Mouse (Mus musculus) lung, postnatal 14 days (tissue): ENCODE measurements around the gene Abcc9.

ENCODE experiments used
- DNase-seq: peaks from one replicate; pipeline ENCODE4 v3.0.0; 2021

Abcc9 gene

DNA sequence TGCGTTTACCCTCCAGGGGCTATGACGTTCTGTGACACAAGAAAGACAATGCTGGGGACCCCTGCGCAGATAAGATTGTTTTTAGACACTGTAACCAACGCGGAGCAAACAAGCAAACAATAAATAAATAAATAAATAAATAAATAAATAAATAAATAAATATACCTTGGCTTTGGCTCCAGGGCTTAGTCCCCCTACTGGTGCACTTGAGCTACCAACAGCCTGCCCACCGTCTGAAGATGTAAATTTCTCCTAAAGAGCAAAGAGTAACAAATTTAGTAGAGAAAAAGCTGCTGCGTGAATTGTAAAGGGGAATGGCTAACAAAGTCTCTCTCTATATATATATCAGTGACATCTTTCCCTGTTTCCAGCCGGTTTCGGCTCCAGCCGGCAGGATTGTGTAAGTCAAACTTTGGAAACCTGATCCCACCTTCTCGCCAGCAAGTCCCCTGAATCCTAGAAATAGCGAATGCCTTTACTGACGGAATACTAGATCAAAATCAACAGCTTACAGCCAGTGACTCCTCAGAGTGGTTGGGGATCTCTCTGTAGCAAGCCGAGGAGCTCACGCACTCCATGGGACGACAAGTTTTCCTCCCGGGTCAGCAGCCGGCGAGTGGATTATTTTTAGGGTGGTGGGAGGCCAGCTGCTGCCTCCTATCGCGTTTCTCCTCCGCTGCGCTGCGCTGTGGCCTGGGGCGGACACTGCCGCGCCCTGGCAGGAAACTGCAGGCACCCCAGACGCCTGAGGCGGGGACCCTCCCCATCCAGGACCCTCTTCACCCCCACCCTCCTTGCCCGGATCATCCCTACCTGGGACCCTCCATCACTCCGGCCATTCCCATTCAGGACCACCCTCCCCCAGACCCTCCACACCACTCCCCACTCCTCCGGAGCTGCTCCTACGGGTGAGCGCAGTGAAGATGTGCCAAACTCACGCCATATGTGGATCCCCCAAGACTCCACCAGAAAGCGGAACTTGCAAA is at the start of gene Abcc9:
TSS of gene Abcc9 (minus strand) at position 664 of the 986 bp plus-strand sequence.
- DNase-seq, result peak; percentile 27

DNA sequence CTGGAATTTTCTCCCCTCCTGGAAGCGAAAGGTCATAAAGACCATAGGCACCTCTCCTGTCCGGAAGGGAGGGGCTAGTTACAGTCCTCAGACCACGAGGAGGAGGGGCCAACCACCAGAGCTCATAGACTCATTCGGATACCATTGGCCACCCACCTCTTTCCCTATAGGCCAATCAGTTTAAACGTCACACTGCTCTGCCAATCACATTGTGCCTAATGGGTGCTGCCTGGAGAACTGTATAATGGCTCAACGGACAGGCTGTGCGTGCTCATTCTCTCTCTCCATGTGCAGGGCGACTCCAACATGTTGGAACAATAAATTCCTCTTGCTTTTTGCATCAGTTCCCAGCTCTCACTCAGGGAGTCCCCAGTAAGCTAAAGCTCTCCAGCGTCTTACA is 49.2 kb upstream of the Abcc9 start:
- no peak for DNase-seq

DNA sequence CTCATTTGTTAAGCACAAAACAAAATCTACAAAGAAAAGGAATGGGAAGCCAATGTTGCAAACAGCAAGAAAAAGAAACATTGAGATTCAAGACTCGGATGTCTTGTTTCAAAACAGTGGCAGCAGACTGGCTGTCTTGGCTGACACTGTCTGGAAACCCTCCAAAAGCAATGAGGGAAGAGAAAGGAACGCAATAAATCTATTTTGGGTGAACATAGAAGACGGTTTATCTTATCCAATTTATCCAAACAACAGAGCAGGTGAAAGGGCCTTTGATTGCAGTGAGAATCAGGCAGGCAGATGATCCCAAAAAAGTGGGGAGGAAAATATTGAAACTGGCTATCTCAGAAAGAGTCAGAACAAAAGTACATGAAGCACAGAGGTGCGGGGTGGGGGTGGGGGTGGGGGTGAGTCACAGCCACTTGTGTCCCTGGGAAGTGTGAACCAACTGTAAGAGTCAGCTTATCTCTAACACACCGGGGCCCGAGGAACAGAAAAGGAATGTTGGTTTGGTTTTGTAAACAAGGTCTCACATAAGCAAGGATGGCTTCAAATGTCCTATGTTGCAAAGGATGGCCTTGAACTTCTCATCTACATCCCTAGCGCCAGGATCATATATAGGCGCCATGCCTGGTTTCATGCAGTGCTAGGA is 46.1 kb upstream of the Abcc9 start:
- peak; percentile 31 for DNase-seq

DNA sequence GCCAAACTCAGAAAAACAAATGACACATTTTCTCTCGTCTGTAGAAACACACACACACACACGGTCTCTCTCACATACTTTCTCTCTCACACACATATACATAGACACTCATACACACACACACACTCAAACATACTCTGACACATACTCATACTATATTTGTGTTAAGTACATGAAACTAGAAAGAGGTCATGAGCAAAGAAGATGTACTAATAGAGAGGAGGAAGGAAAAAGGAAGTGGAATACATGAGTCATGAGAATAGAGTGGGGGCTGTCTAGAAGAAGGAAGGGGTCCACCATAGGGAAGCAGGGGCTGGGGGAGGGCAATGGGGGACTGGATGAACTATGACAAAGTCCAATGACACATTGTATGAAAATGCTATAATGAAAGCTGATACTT is 45.0 kb upstream of the Abcc9 start:
- DNase-seq, result no peak

DNA sequence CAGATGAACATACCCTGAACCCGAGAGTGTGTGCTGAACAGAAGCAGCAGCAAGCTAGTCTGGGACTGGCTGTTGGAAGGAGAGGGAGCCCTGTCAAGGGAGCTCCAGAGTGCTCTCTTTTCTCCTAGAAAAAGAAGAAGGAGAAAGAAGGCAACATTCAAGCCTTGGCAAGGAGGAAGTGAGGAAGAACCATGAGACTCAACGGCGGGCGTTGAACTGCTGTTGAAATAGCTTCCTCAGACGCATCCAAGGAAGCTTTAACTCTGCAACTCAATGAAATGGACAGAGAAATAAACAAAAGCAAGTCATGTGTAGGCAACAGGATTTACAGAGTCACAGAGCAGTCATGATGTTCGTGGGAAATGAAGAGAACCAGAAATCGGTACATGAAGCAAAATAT is 44.6 kb upstream of the Abcc9 start:
- DNase-seq, result peak; percentile 15

DNA sequence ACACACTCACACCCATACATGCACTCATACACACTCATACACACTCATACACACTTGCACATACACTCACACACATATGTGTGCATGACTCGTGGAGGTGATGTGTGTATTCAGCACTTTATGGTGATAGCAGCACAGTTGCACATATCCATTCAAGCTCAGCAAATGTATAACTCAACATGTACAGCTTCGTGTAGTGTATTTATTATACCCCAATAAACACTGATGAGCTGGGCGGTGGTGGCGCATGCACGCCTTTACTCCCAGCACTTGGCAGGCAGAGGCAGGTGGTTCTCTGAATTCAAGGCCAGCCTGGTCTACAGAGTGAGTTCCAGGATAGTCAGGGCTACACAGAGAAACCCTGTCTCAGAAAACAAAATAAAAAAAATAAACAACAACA is 43.4 kb upstream of the Abcc9 start:
- no peak for DNase-seq

DNA sequence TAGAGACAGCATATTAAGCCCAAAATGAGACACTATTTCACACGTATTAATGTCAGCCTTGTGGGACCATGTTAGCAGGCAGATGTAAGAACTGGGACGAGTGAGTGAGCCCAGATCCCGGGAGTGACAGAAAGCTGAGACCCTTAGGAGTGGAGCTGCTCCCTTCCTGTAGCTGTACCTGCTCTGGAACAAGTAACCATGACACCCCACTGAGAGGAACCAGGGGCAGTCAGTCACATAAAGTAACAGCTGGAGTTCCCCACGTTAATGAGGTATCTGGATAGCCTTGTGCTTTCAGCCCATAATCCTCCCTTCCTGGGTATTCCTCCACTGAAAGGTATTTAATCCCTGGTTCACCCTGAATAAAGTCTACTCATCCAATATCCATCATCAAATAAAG is 41.1 kb upstream of the Abcc9 start:
- DNase-seq, result no peak

DNA sequence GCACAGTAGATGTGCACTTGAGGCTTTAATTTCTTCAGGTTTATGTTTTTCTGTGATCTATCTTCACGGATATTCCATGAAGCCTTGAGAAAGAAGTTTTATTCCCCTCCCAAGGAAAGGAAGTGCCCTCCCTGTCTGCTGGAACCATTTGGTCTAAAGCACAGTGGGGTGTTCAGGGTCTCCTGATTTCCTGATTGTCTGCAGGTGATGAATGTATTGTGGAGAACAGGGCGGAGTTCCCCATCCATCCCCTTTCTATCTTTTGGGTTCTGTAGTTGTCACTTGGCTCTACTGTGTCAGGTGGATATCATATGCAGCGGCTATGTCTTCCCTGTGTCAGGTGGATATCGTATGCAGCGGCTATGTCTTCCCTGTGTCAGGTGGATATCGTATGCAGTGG is 39.6 kb upstream of the Abcc9 start:
- no peak for DNase-seq

DNA sequence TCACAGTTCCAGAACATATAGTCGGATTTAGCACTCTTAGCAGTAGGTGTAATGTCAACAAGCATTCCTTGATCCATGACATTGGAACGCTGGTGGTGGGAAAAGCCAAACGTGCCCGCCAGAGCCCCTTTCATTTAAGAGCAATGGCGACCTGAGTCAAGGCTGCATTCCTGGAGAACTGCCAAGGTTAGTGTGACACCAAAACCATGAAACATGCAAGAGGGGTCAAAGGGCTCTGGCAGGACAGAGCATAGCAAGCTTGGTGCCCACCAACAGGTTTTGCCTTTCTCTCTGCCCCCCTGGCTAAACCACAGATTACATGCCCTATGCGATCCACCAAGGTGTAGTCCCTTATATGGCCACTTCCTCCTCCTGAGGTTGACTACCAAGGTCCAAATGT is 36.5 kb upstream of the Abcc9 start:
- no peak for DNase-seq

DNA sequence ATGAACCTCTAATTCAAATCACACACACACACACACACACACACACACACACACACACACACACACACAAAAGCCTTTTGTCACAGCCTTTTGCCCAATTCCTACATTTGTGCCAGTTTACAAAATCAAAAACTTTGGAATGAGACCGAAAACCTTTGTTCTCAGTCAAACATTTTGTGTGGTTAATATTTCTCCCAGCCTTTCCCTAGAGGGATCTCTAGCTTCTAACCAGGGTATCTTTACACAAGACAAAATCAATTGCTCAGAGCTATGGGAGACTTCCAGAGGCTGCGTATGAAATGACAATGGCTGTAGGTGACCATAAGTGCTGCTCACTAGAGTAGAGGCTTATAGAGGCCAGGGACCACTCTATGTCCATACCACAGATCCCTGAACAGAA is 36.1 kb upstream of the Abcc9 start:
- no peak for DNase-seq

DNA sequence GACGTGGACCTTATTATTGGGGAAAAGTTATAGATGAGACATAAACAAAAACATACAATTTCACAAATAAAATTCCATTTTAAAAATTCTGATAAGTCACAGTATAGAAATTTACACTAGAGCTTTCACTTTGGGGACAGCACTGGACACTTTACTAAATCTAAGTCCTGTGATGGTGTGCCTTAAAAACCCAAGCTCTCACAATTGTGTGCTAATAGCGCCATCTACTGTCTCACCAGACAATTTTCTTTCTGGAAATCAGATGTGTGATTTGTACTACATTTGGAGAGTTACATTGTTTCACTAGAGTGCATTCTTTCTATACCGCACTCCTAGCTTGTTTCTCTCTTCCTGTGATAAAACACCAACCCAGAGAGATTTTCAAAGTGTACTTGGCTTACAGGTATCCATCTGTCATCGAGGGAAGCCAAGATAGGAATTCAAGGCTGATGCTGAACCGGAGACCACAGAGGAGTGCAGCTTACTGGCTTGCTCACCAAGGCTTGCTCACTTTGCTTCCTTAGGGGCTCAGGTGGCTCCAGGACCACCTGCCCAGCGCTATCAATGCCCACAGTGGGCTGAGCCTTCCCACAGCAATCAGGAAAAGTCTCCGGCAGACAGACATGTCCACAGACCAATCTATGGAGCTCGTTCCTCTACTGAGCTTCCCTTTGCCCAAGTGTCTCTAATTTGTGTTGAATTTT is 33.3 kb upstream of the Abcc9 start:
- peak; percentile 44 for DNase-seq

DNA sequence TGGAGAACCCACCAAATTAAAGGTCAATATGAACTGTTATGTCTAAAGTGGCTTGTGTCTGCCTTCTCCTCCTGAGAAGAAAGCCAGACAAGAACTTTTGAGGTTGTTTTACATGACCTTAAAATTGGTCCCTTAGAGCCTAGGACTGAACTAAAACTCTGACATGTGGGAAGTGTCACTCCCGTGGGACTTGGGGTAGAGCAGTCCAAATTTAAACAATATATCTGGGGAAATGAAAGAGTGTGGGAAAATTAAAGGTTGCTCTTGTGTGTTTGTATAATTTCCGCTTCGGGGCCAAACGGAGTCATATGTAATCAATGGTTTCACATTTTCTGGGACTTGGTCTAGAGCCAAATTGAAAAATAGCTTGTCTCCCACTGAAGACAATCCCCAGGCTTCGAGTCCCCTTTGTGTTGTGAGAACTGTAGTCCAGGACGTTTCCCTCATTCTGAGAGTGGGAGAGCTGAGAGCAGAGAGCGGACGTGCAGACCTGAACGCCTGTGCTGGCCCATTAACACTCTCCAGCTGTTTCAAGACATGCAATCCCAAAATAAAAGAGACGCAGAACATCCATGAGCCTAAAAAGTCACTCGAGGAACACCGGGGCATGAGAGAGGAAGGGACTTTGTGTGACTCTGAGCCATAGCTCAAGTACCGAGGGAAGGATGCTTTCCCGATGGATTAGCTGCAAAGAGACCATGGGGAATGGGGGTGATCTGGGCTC is 30.6 kb upstream of the Abcc9 start:
- no peak for DNase-seq

DNA sequence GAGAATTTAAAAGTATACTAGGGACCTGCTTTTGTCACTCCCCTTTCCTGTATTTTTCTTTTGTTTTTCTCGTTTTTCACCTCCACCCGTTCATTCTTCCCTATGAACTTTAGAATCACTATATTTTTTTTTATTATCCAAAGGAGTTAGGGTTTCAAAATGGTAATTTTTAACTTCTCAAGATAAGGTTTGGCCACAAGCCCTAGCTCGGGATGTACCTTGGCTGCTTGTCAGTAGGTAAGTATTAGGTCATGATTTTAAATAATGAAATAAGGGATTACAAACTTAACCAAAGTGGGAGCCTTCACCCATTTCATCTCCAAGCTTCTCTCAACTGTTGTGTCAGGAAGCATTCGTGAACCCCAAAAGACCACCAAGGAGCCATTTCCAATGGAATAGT is 23.9 kb upstream of the Abcc9 start:
- no peak for DNase-seq

DNA sequence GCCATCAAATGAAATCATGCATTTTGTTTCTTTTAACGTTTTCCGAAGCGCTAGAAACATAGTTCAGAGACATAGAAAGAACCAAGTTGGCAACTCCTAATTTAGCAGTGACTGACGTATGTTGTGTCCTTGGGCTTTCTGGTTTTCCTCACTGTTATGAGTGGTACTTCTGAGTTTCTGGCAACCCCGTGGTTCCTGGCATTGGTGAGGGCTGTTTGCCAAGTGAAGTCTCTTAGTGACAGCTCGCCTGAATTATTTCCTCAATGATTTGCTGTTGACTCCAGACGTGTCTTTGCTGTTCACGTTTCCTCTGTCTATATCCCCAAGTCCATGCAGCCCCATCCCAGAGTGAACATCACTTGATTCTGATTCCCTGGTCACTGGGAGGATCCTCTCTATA is 19.6 kb upstream of the Abcc9 start:
- no peak for DNase-seq

DNA sequence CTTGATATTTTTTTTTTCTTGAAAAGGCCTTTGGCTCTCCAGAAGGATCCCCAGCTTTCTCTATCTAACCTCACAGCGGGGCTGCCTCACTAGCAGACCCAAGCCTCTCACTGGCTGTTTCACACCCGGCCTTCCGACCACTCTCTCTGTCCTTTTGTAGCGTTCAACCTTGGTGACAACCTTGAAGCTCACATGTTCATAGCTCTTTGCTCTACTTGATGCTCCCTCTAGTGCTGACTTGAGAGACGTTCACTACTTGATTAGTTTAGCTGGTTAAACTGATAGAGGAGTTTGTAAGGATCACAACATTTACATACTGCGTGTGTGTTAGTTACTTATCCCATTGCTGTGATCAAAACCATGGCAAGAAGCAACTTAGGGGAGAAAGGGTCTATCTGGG is 18.5 kb upstream of the Abcc9 start:
- DNase-seq, result no peak

DNA sequence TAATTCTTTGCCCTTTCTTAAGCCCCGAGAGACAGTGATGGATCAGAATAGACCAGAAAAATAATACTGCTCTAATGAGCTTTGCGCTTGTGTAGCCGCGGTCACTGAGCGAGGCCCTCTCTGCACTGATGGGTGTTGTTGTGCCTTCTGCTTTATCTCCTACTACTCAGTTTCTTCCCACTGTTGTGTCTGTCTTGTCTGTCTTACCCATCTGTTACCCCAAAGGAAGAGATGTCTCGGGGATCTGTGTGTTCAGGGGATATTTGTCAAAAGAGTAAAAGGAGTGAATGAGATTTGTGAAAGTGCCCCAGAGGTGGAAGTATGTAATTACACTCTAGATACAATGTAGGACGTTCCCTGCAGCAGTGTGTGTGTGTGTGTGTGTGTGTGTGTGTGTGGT is 16.1 kb upstream of the Abcc9 start:
- no peak for DNase-seq

DNA sequence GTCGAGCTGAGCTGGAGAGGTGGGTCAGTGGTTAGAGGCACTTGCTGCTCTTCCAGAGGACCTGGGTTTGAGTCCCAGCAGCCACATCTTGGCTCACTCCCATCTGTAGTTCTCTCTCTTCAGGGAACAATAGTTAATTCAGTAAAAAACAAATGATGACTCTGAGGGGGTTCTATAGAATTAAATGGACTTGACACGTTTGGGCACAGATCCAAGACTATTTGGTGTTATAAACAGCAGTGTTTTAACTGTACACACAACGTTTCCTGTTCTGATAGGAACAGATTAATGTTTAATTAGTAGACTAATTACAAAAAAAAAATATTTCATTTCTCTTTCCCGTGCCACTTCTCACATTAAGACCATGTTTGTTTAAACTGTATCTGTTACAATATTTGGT is 15.1 kb upstream of the Abcc9 start:
- no peak for DNase-seq

DNA sequence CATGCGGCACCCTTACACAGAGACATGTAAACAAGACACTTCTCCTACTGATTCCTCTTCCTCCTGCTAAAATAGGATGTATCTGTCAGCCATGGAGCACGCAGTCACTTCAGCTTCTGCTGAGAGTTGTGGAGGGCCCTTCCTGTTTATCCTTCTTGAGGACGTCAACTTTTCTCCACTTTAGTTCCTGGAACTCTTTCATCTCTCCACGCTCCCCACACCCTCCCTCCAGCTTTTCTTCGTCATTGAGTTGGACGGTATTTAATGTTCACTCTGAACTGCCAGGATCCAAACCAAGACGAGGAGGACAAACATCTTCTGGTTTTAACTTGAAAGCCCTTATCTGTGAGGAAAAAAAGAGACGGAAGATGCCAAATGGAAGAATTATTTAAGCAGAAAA is 12.9 kb upstream of the Abcc9 start:
- peak; percentile 10 for DNase-seq

DNA sequence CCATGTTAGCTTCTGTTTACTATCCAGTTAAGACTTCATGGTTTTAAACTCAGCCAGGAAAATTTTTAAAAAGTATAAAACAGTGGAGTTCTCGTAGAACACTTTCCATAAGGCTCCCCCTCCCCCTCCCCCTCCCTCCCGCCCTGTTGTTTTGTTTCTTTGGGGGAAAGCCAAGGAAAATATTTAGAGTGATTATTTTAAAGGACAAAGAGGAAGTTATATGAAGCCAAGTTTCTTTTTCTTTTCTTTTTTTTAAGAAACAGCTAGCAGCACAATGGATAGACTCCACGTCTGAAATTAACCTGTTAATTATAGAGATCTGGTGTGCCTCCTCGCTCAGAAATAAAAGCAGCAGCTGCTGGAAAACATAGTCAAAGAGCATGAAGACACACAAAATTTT is 9.0 kb upstream of the Abcc9 start:
- DNase-seq, result no peak

DNA sequence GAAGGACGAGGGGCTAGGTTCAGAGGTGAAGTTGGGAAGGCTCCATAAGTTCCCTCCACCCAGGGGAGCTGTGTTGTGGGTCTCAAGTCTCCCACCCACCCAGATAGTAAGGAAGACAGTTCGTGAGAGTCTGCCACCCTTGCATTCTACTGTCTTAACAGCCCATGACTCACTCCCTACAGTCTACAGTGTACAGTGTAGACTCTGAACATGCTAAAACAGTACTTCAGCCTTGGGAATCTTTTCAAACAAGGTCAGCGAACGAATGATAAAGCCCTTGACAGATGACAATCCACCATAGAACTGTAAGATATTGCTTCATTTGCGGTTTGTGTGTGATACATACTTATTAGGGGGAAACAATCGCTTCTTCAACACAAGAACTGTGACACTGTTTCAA is 8.6 kb upstream of the Abcc9 start:
- DNase-seq, result no peak

DNA sequence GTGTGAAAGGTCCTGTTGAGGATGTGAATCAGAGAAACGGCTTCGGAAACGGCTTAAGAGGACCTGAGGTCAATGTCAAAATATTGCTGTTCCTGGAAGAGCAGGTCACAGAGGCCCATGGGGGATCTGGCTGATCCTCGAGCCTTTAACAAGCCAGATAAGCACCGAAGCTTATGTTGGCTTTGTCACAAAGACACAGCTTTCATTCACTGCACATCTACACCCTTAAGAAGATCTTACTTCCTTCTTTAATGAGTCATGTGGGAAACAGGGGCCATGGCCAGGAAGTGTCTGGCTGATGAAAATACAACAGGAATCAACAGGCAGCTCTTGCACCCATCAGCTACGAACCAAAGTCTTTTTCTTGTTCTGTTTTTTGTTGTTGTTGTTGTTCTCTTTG is 6.3 kb upstream of the Abcc9 start:
- no peak for DNase-seq

DNA sequence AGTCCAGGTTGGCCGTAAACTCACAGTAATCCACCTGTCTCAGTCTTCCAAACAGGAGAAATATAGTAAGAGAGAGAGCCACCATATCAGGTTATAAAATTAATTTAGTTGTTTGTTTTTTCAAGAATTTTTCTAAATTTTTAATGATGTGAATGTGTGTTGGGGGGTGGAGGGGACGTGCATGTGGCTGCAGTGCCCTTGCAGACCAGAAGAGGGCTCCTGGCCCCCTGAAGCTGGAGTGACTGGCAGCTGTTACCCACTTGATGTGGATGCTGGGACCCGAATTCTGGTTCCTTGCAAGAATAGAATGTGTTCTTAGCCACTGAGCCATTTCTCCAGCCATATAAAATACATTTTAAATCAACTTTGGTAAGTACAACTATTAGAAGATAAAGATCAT is 4.6 kb upstream of the Abcc9 start:
- DNase-seq, result no peak

DNA sequence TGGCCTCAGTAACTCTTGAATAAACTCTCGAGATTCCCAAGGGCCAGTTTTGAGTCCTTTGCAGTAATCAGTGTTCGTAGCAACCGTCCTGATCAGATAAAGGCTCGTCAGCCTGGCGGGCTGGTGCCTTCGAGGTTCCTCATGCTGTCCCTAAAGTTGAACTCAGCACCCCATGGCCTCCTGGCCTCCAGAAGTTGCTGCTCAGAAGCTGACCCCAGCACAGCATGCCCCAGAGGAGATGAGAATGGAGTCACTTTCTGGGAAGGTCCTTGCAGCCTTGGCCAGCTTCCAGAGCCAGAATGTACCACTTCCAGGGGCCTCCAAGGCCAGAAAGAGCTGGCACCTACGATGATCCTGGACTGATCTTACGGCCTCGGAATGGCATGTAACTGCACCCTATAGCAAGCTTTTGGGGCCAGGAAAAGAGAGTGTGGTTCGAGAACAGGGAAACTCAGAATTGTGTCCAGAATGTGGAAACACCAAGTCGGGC is 1.4 kb upstream of the Abcc9 start:
- DNase-seq, result no peak
